Mouse (Mus musculus) left cerebral cortex, adult 8-10 months (tissue): Measurements from ENCODE around the gene Megf8. TPM values are rescaled to one million over a fixed set of nuclear protein-coding genes. Genes with fewer than 3 reads are reported as not detected.

Source experiments
- DNase-seq, 2 experiments: peaks; one replicate each; pipeline ENCODE4 v3.0.0; 2022; ENCODE audit warnings: low spot score in 2 of 2
- total RNA-seq, 4 experiments: library from RNA; stranded (reverse); gene quantifications; 2 replicates each; pipeline ENCODE4 v1.2.4; 2022

Megf8 gene
- total RNA-seq, 4 experiments from 2014 or later = 99.2 to 109 (median 104) TPM

DNA sequence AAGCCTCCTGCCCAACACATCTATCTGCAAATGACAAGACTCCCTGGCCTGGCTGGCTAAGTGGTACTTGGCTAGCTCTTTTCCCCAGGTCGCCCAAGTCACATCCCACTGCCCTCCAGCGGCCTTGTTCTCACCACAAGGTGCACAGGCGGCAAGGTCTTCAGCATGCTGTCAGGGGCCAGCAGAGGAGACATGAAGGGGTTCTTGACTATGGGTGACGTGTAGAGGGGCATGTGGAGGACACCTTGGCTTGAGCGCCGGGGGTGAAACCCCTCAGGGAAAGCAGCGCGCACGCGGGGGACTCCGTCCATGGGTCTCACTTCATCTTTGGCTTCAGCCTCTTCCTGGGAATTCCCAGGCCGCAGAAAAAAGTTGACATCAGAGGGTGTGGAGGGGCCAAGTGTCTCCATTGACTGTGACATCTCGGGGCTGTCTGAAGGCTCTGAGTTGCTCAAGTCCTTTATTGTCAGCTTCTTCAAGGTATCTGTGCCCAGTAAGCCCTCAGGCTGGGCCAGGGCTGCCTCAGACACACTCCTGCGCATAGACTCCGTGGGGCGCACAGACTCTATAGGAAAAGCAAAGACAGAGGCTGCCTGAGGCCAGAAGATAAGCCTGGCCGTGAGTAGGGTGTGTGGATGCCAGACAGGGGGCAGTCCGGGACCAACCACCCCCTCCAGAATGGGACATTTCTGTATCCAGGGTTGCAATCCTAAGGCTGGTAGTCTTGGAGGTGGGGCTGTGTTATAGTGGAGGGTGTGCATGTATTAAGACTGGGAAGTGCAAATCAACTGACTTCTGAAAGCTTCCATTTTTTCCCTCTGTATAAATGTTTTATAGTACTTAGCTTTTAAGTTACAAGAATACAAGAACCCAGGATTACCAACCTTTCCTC lies 63.7 kb downstream of the Megf8 start:
- no peak for DNase-seq

GRCm38 (mm10) chr7:25381284-25381680 lies 64.3 kb downstream of the Megf8 start:
- no peak for DNase-seq

GRCm38 (mm10) chr7:25382541-25382940 lies 65.6 kb downstream of the Megf8 start:
- no peak for DNase-seq

DNA sequence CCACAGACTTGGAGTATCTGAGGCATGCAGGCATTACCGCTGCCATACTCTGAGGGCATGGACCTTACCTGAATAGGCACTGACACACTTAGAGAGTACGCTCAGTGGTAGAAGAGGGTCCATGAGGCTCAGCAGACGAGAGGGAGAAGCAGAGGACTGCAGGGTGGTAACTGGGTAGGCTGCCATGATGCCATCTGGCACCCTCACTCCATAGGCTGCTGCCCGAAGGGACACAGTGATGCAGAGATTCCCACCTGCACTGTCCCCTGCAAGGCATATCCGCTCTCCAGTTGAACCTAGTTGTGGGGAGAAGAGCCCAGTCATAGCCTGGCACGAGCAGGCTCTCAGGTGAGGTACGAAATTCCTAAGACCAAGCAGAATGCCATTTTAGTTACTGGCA lies 66.4 kb downstream of the Megf8 start:
- no peak for DNase-seq

DNA sequence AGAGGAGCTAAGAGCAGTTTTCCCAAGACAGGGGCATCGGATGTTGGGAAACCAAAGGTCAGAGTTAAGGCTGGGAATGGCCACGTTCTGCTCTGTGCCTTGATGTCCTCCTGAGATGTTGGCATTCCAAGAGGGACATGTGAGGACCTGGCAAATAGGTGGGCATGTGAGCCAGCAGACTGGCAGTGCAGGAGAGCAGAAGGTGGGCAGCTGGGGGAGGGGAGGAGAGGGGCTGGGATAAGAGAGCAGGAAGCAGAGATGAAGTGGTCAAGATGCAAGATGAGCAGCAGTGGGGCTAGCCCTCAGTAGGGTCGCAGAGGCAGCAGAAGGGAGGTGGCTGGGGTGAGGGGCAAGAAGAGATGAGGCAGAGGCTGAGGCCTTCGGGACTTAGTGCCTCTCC lies 66.9 kb downstream of the Megf8 start:
- DNase-seq = no peak

DNA sequence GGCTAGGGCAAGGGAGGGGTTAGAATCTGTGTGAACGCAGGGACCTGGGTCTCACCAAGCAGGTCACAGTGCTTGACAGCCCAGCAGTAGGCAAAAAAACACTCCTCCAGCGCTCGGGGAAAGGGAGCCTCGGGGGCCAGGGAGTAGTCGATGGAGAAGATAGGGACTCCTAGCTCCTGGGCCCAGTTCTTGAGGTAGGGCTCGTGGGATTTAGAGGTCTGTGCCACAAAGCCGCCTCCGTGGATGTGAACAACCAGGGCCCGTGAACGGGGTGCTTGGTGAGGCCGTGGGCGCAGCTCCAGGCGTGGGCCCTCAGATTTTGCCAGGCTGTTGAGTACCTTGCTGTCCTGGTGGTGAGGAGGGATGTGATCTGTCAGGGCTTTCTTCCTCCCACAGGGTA lies 67.4 kb downstream of the Megf8 start:
- no peak for DNase-seq

DNA sequence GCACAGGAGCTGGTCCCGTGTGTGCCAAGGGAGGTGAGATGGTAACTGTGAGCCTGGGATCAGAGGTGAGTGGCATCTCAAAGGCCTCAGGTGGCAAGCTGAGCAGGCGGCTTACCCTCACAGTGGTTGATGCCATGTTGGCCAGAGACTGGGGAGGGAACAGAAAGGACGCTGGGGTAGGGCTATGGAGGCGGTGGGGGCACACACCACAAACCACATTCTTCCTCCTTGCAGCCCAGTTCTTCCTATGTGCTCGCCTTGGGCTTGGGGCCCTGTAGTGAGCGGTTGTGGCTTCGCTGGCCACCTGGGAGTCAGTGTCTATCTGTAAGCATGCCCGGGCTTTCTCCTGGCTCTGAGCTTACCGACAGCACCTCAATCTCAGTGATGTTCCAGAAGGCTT lies 67.9 kb downstream of the Megf8 start:
- no peak for DNase-seq

DNA sequence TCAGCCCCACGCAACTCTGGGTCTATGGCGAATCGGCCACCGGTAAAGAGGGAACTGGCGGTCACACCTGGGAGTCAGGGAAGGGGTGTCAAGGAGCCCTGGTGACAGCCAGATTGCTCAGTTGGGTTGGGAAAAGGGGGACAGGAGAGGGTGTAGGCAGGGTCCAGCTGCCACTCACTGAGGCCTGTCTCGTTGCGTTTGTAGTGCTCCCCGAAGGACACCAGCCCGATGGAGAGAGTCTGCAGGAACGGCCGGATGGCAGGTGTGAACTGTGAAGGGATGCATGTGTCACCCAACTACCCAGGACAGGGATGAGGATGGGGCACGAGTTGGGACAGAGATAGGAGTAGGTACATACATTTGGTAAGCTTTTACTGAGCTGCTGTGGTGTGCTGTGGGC lies 68.3 kb downstream of the Megf8 start:
- no peak for DNase-seq

GRCm38 (mm10) chr7:25385850-25386555 lies 69.0 kb downstream of the Megf8 start:
- DNase-seq = no peak

GRCm38 (mm10) chr7:25387811-25388440 lies 71.0 kb downstream of the Megf8 start:
- no peak for DNase-seq

GRCm38 (mm10) chr7:25388916-25389315 lies 72.0 kb downstream of the Megf8 start:
- no peak for DNase-seq

- no peak for DNase-seq
Measured at GRCm38 (mm10) chr7:25390054-25390770, 73.2 kb downstream of the Megf8 start.

DNA sequence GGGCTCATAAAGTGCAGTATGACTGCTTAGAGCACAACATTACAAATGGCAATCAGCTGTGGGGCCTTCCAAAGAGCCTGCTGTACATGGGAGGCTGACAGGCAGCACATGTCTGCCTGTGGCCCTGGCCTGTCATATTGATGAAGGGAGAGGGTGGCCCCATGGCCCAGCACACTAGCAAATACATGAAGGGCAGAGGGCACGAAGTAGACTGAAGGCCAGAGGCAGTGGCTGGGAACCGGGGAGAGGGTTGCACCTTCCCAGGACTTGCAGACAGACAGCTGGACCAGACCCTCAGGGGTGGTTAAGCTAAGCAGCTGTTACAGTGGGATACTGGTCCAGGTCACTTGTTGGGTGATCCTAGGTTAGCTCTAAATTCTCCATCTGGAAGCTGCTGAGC lies 74.0 kb downstream of the Megf8 start:
- no peak for DNase-seq

GRCm38 (mm10) chr7:25391856-25392453 lies 75.0 kb downstream of the Megf8 start:
- no peak for DNase-seq

GRCm38 (mm10) chr7:25392851-25393250 lies 75.9 kb downstream of the Megf8 start:
- no peak for DNase-seq

DNA sequence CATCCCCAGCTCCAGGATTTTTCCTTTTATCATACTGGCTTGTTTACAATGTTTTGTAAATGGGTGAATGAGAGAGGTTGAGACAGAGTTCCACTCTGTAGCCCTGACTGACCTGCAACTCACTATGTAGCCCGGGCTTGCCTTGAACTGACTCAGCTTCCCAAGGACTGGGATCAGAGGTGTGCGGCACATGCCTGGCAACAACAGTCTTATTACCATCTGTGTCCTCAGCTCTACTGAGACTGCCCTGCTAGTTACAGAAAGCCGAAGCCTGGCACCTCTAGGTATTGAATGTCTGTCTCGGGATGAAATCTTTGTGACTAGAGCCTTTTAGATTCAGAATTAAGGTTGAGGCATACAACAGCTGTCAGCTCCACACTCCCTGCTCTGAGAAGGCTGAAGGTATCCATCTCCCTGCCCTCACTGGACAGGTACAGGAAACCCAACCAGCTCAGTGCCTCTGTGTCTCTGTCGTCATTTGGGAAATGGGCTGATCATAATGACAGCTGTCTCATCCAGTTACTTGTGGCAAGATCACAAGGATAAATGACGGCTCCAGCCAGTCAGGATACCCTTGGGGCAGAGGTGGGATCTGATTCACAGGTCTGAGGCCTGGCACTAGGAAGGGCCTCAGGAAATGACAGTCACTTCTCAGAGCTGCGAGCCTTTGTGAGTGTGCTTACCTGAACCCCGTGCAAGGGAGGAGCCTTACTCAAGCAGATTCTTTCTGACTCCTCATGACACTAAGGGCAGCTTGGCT lies 76.7 kb downstream of the Megf8 start:
- no peak for DNase-seq

DNA sequence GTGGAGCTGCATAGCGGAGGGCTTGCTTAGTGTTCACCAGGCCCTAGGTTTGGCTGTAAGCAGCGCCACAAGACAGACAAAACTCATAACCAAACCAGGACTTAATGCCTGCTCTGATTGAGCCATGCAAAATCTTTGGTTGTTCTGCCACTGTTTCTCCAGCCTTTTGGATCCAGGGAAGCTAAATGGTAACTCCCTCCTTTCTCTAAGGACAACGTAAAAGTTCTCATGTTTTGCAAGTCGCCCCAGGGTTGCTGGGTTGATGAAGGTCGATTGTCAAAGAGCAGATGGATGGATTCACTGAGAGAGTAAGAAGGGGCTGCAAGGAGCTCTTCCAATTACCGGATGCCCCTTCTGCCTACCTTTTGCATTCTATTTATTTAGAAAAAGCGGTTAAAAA lies 77.8 kb downstream of the Megf8 start:
- no peak for DNase-seq

DNA sequence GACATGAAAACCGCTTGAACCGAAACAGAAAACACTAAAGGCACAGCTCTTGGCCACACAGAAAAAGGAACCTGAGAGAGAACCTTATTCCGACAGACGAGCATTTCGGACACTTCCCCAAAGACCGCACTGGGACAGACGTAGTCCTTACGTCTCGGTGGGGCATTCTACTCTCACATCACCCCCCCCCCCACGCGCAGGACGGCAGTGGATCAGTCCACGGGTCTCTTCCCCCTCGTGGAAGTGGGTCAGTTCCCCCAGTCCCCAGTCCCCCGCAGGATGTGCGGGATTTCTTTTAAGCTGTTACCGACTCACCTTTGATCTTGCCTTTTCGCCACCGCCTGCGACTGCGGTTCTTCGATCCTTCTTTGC lies 78.2 kb downstream of the Megf8 start:
- no peak for DNase-seq

GRCm38 (mm10) chr7:25395558-25396521 lies 78.9 kb downstream of the Megf8 start:
- DNase-seq = peak; percentile 92 to 96
